Mouse (Mus musculus) 3T3-L1 (cell line): ENCODE data around the gene Gm20909.
"Not testable (repeated sequence)": the region's sequence is repeated elsewhere in the genome, so short reads cannot be mapped to it uniquely, and the experiment has no call there.

Experiments
- DNase-seq: peaks from one replicate; pipeline ENCODE4 v3.0.0-alpha.2; 2015; ENCODE audit warnings: low read depth, low spot score

Gm20909 gene

DNA sequence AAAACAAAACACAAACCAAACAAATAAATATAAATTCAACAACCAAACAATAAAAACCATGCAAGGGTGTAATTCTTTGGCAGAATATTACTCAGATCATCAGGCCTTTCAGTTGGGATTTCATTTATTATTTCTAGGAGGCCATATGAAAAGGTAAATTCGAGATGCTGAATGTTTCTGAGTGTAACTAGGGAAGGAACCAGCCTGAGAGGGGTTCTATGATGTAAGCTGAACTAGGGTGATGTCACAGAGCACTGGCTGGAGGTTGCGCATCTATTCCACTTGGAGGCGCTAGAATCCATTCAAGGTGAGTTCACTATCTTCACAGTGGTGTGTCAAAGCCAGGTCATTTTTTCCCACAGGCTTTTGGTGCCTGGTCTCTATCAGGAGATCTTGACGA is at the start of gene Gm20909:
TSS of gene Gm20909 (plus strand) at position 301 of the 400 bp plus-strand sequence.
- not testable (repeated sequence) for DNase-seq
